Mouse (Mus musculus): Measurements from ENCODE around the gene Adat1.
"Not testable (repeated sequence)": the region's sequence is repeated elsewhere in the genome, so short reads cannot be mapped to it uniquely, and the experiment has no call there.

Adat1 gene

DNA sequence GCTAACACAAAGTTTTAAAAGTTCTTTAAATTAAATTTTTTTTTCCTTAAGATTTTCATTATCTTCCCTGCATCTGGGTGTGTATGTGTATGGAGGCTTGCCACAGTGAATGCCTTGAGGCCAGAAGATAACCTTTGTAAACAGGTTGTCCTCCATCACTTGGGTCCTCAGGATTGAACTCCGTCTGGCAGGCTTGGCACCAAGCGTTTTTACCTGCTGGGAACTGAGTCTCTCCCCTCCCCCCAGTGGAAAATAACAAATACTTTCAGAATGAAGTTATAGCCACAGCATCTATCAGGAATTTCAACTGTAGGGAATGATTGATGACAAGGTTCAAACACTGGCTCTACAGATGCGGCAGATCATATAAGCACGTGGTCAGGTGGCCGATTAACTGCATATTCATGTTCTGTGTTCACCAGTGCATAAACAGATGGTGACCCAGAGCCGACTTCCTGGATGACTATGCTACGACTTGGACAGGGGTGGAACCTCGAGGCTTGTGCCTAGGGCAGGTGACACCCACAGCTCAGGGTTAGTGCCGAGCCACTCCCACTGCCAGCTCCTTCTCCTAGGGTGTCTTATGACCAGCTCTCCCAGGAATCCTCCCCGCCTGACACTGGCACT is 52.5 kb downstream of the Adat1 start:
- peak; percentile 71 to 86 for DNase-seq (ENCODE audit: inconsistent age in 2 of 2, low spot score in 1 of 2)

DNA sequence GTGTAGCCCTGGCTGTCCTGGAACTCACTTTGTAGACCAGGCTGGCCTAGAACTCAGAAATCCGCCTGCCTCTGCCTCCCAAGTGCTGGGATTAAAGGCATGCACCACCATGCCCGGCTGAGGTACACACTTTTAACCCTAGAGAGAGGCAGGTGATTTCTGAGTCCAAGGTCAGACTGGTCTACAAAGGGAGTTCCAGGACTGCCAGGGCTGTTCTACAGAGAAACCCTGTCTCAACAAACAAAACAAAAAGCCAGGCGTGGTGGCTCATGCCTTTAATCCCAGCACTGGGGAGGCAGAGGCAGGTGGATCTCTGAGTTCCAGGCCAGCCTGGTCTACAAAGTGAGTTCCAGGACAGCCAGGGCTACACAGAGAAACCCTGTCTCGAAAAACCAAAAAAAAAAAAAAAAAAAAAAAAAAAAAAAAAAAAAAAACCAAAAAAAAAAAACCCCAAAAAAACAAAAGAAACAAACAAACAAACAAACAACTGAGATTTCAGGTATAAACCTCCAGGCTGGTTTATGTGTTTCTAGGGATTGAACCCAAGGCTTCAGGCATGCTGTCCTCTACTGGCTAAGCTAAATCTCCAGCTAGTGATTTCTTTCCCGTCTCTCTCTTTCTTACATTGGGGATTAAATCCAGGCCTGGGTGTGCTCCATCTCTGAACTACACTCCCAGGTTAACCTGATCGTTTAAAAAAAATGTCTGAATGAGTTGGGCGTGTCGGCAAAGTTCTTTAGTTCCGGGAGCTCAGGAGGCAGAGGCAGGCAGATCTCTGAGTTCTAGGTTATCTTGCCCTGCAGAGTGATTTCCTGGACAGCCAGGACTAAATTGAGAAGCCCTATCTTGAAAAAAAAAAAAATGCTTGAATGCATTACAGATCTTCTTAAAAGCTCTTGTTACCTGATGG is 53.8 kb downstream of the Adat1 start:
- DNase-seq (ENCODE audit: inconsistent age in 2 of 2, low spot score in 1 of 2): not testable (repeated sequence)

GRCm38 (mm10) chr8:111937184-111937583 is 54.9 kb downstream of the Adat1 start:
- DNase-seq (ENCODE audit: inconsistent age in 2 of 2, low spot score in 1 of 2): no peak

GRCm38 (mm10) chr8:111934201-111934600 is 57.9 kb downstream of the Adat1 start:
- DNase-seq (ENCODE audit: inconsistent age in 2 of 2, low spot score in 1 of 2): no peak

- DNase-seq (ENCODE audit: inconsistent age in 2 of 2, low spot score in 1 of 2): peak; percentile 92 to 96
Measured at GRCm38 (mm10) chr8:111933348-111934076, 58.6 kb downstream of the Adat1 start, which contains the start of gene Tmem231. Gene Tmem231, minus strand, starts transcription at chr8:111933881.

GRCm38 (mm10) chr8:111932580-111933336 is 59.3 kb downstream of the Adat1 start:
- peak; percentile 73 to 82 for DNase-seq (ENCODE audit: inconsistent age in 2 of 2, low spot score in 1 of 2)

- no peak for DNase-seq (ENCODE audit: inconsistent age in 2 of 2, low spot score in 1 of 2)
Measured at GRCm38 (mm10) chr8:111931721-111932120, 60.4 kb downstream of the Adat1 start.

GRCm38 (mm10) chr8:111929648-111930344 is 62.3 kb downstream of the Adat1 start:
- no peak for DNase-seq (ENCODE audit: inconsistent age in 2 of 2, low spot score in 1 of 2)

DNA sequence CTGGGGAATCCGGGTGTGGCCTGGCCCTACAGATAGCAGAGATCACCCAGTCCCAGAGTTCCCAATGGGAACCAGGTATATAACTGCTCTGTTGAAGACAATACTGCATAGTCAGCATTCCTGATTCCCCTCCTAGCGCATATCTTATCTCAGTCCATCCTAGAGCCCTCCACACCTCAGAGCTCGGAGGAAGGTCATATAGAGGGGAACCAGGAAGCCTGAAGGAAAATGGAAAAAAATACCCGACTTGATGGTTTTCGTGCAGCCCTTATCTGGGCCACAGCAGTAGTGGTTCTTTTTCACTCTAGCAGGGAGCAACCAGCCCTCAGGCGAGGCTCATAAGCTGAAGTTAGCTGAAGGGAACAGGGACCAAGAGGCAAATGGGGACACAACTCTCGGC is 67.1 kb downstream of the Adat1 start:
- no peak for DNase-seq (ENCODE audit: inconsistent age in 2 of 2, low spot score in 1 of 2)

- DNase-seq (ENCODE audit: inconsistent age in 2 of 2, low spot score in 1 of 2): peak; percentile 65 to 89
Measured at GRCm38 (mm10) chr8:111923383-111923804, 68.7 kb downstream of the Adat1 start.

DNA sequence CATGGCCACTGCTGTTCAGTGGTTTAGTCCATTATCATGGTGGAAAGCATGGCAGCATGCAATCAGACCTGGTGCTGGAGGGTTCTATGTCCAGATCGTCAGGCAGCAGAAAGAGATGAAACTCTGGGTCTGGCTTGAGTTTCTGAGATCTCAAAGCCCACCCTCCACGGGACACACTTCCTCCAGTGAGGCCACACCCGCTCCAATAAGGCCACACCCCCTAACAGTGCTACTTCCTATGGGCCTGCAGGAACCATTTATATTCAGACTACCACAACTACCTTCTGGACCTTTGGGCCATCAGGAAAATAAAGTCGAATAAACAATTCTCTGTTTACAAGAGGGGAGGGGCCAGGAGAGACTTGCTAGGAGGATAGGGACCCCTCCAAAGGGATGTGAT is 71.1 kb downstream of the Adat1 start:
- no peak for DNase-seq (ENCODE audit: inconsistent age in 2 of 2, low spot score in 1 of 2)

- DNase-seq (ENCODE audit: inconsistent age in 2 of 2, low spot score in 1 of 2): no peak
Measured at GRCm38 (mm10) chr8:111919663-111920062, 72.4 kb downstream of the Adat1 start.
